Mouse (Mus musculus): ENCODE results near the gene Cldn2. TPM values are rescaled to one million over a fixed set of nuclear protein-coding genes. Genes with fewer than 3 reads are reported as not detected.

The Cldn2 gene
- polyA plus RNA-seq, 1 experiment from 2014 or later = 0.15 TPM

Other genes with a start within 250 kb of the Cldn2 start
- 0.90 and 0.99 TPM in 2 replicates for gene Rnf128, start 237.5 kb upstream of the Cldn2 start, polyA plus RNA-seq (2016; fragmentation: Nextera tagmentation; extraction: Ambion mirVana)
- gene Tbc1d8b, start 115.8 kb upstream of the Cldn2 start, polyA plus RNA-seq (2016; fragmentation: Nextera tagmentation; extraction: Ambion mirVana) = 0.64 and 0.86 TPM in 2 replicates
- 0.20 and 0.22 TPM in 2 replicates for gene Gm15013, start 86.3 kb upstream of the Cldn2 start, polyA plus RNA-seq (2016; fragmentation: Nextera tagmentation; extraction: Ambion mirVana)
- 0.68 and 1.1 TPM in 2 replicates for gene Ripply1, start 18.5 kb upstream of the Cldn2 start, polyA plus RNA-seq (2016; fragmentation: Nextera tagmentation; extraction: Ambion mirVana)
- gene Morc4, start 70.8 kb downstream of the Cldn2 start, polyA plus RNA-seq (2016; fragmentation: Nextera tagmentation; extraction: Ambion mirVana) = 6.7 and 7.3 TPM in 2 replicates
- gene Rbm41, start 197.8 kb downstream of the Cldn2 start, polyA plus RNA-seq (2016; fragmentation: Nextera tagmentation; extraction: Ambion mirVana) = 5.0 and 6.8 TPM in 2 replicates

Measured in midbrain, embryonic 10.5 days (tissue).